Mouse (Mus musculus) forebrain, embryonic 15.5 days (tissue): Measurements from ENCODE around the gene Hsp90ab1. TPM values are rescaled to one million over a fixed set of nuclear protein-coding genes. Genes with fewer than 3 reads are reported as not detected.

Experiments
- ATAC-seq: fragments of 200-750 bp; cut with Nextera tagmentation; replicated peaks from 2 replicates; pipeline ENCODE4 v1.8.0; 2017; ENCODE audit warnings: mild to moderate bottlenecking, moderate TSS enrichment, moderate library complexity
- H3K27ac ChIP-seq: fragments of 300-500 bp; sonication (generic); replicated peaks from 2 replicates; pipeline ENCODE4 v1.5.1; 2015; ENCODE audit warnings: mild to moderate bottlenecking, inconsistent platforms
- H3K27me3 ChIP-seq: fragments of 300-500 bp; sonication (generic); 2 replicates; pipeline ENCODE4 v1.6.1; 2015; ENCODE audit warnings: inconsistent platforms
- H3K36me3 ChIP-seq: fragments of 300-500 bp; sonication (generic); 2 replicates; pipeline ENCODE4 v1.6.1; 2015; ENCODE audit warnings: mild to moderate bottlenecking, inconsistent platforms
- H3K4me1 ChIP-seq: fragments of 300-500 bp; sonication (generic); 2 replicates; pipeline ENCODE4 v1.6.1; 2015; ENCODE audit warnings: inconsistent platforms
- H3K4me2 ChIP-seq: fragments of 300-500 bp; sonication (generic); replicated peaks from 2 replicates; pipeline ENCODE4 v1.6.1; 2015; ENCODE audit warnings: mild to moderate bottlenecking, inconsistent platforms
- H3K4me3 ChIP-seq: fragments of 300-500 bp; sonication (generic); 2 replicates; pipeline ENCODE4 v1.5.1; 2015; ENCODE audit warnings: mild to moderate bottlenecking, inconsistent platforms
- H3K9ac ChIP-seq: fragments of 300-500 bp; sonication (generic); replicated peaks from 2 replicates; pipeline ENCODE4 v1.6.1; 2015; ENCODE audit warnings: mild to moderate bottlenecking, inconsistent platforms
- H3K9me3 ChIP-seq: fragments of 300-500 bp; sonication (generic); 2 replicates; pipeline ENCODE4 v1.6.1; 2016; ENCODE audit warnings: inconsistent platforms
- WGBS: fragments of 180-500 bp; shearing (Covaris S2); methylation state at CpG from one replicate; pipeline ENCODE4 v1.1.7; 2015; ENCODE audit warnings: mixed read lengths; 5-methylcytosine and 5-hydroxymethylcytosine counted together
- polyA plus RNA-seq: library from polyadenylated mRNA; unstranded; fragments of >200 nt; fragmentation: Nextera tagmentation; extraction: Ambion mirVana; gene quantifications from 2 replicates; pipeline ENCODE4 v1.2.1, GENCODE M21; 2015

Gene Hsp90ab1
- polyA plus RNA-seq, 1 experiment from 2014 or later, result 1,627 TPM

GRCm38 (mm10) chr17:45544001-45544872 lies 28.8 kb downstream of the Hsp90ab1 start:
- no peaks in the 10 kb centered on the region for H3K9me3 ChIP-seq
- no peak overlapping the region; the same call in 1 of the 2 replicates for H3K27ac ChIP-seq
- whole genome bisulfite sequencing, result 10% methylated on average over 24 of the region's 24 CpGs
- H3K27me3 ChIP-seq, result peaks cover 9% of the 10 kb centered on the region
- H3K36me3 ChIP-seq, result peaks cover 26% of the 10 kb centered on the region; the same call in 1 of the 2 replicates
- no peak for ATAC-seq
- no peak overlapping the region for H3K4me3 ChIP-seq
- H3K9ac ChIP-seq, result no peak overlapping the region
- peaks cover 48% of the 10 kb centered on the region for H3K4me1 ChIP-seq
- 0 out of 2 replicates have a peak overlapping the region, but pooled peaks have one; percentile 0 for H3K4me2 ChIP-seq

GRCm38 (mm10) chr17:45543115-45543514 lies 30.0 kb downstream of the Hsp90ab1 start:
- 24% methylated on average over 1 of the region's 1 CpGs for WGBS
- ATAC-seq, result no peak

GRCm38 (mm10) chr17:45542705-45543104 lies 30.4 kb downstream of the Hsp90ab1 start:
- no peak for ATAC-seq
- H3K4me2 ChIP-seq, result no peak overlapping the region
- peaks cover 39% of the 10 kb centered on the region for H3K4me1 ChIP-seq
- H3K9me3 ChIP-seq, result no peaks in the 10 kb centered on the region
- H3K4me3 ChIP-seq, result no peak overlapping the region
- H3K36me3 ChIP-seq, result peaks cover 26% of the 10 kb centered on the region; the same call in 1 of the 2 replicates
- no peak overlapping the region for H3K9ac ChIP-seq
- no peak overlapping the region for H3K27ac ChIP-seq
- H3K27me3 ChIP-seq, result peaks cover 9% of the 10 kb centered on the region
- 68% methylated on average over 2 of the region's 2 CpGs for WGBS

More at GRCm38 (mm10) chr17:45543115-45543514, 30.0 kb downstream of the Hsp90ab1 start:
- Histone ChIP-seq H3K36me3 (peaks cover 26% of the 10 kb centered on the region; the same call in 1 of the 2 replicates), H3K4me2 (no peak overlapping the region), H3K27me3 (peaks cover 9% of the 10 kb centered on the region), H3K4me3 (no peak overlapping the region), H3K4me1 (peaks cover 43% of the 10 kb centered on the region), H3K9ac (no peak overlapping the region), H3K9me3 (no peaks in the 10 kb centered on the region), H3K27ac (no peak overlapping the region)

GRCm38 (mm10) chr17:45542129-45542528 lies 30.9 kb downstream of the Hsp90ab1 start:
- Histone ChIP-seq H3K4me3 (no peak overlapping the region), H3K27me3 (peaks cover 8% of the 10 kb centered on the region), H3K9me3 (no peaks in the 10 kb centered on the region), H3K4me1 (peaks cover 33% of the 10 kb centered on the region), H3K9ac (no peak overlapping the region), H3K36me3 (peaks cover 26% of the 10 kb centered on the region; the same call in 1 of the 2 replicates), H3K27ac (no peak overlapping the region), H3K4me2 (no peak overlapping the region)
- 39% methylated on average over 6 of the region's 6 CpGs for WGBS
- ATAC-seq, result no peak

- H3K4me3 ChIP-seq, result no peak overlapping the region
These were observed 33.4 kb downstream of the Hsp90ab1 start for GRCm38 (mm10) chr17:45539664-45540063.

GRCm38 (mm10) chr17:45538394-45538793 lies 34.7 kb downstream of the Hsp90ab1 start:
- Histone ChIP-seq H3K4me1 (peaks cover 14% of the 10 kb centered on the region), H3K27me3 (peaks cover 10% of the 10 kb centered on the region; the same call in 1 of the 2 replicates), H3K27ac (0 out of 2 replicates have a peak overlapping the region, but pooled peaks have one; percentile 17), H3K36me3 (no peaks in the 10 kb centered on the region), H3K4me3 (no peak overlapping the region), H3K9ac (no peak overlapping the region), H3K9me3 (no peaks in the 10 kb centered on the region), H3K4me2 (no peak overlapping the region)
- ATAC-seq, result 0 out of 2 replicates have a peak, but pooled peaks have one; percentile 2
- 61% methylated on average over 4 of the region's 4 CpGs for WGBS

More at GRCm38 (mm10) chr17:45539664-45540063, 33.4 kb downstream of the Hsp90ab1 start:
- Histone ChIP-seq H3K27me3 (peaks cover 8% of the 10 kb centered on the region; the same call in 1 of the 2 replicates), H3K27ac (no peak overlapping the region), H3K36me3 (0 out of 2 replicates have a peak, but pooled peaks cover 4% of the 10 kb centered on the region), H3K4me1 (peaks cover 25% of the 10 kb centered on the region), H3K9me3 (no peaks in the 10 kb centered on the region), H3K4me2 (no peak overlapping the region), H3K9ac (no peak overlapping the region)
- 79% methylated on average over 21 of the region's 21 CpGs for WGBS
- no peak for ATAC-seq

- no peak; the same call in 1 of the 2 replicates for ATAC-seq
- Histone ChIP-seq H3K27ac (peak overlapping the region; percentile 7; the same call in 1 of the 2 replicates), H3K4me2 (no peak overlapping the region), H3K4me1 (peaks cover 14% of the 10 kb centered on the region), H3K36me3 (no peaks in the 10 kb centered on the region), H3K9me3 (no peaks in the 10 kb centered on the region), H3K4me3 (no peak overlapping the region), H3K27me3 (peaks cover 10% of the 10 kb centered on the region; the same call in 1 of the 2 replicates), H3K9ac (no peak overlapping the region)
- 8% methylated on average over 5 of the region's 5 CpGs for WGBS
These were observed 36.8 kb downstream of the Hsp90ab1 start for GRCm38 (mm10) chr17:45536264-45536663.

- no peak for ATAC-seq
- Histone ChIP-seq H3K4me1 (peaks cover 21% of the 10 kb centered on the region), H3K27me3 (peaks cover 10% of the 10 kb centered on the region; the same call in 1 of the 2 replicates), H3K9ac (no peak overlapping the region), H3K4me3 (no peak overlapping the region), H3K27ac (no peak overlapping the region), H3K9me3 (no peaks in the 10 kb centered on the region), H3K4me2 (no peak overlapping the region), H3K36me3 (no peaks in the 10 kb centered on the region)
- WGBS, result 56% methylated on average over 15 of the region's 15 CpGs
These were observed 40.2 kb downstream of the Hsp90ab1 start for GRCm38 (mm10) chr17:45532896-45533295.

- no peak overlapping the region for H3K4me2 ChIP-seq
- H3K27ac ChIP-seq, result peak overlapping the region; percentile 69
- peak; percentile 89 for ATAC-seq
- H3K9ac ChIP-seq, result no peak overlapping the region
- 35% methylated on average over 13 of the region's 13 CpGs for WGBS
- peaks cover 7% of the 10 kb centered on the region for H3K4me1 ChIP-seq
- H3K36me3 ChIP-seq, result no peaks in the 10 kb centered on the region
- H3K27me3 ChIP-seq, result peaks cover 8% of the 10 kb centered on the region; the same call in 1 of the 2 replicates
- no peak overlapping the region for H3K4me3 ChIP-seq
- H3K9me3 ChIP-seq, result no peaks in the 10 kb centered on the region
These were observed 42.7 kb downstream of the Hsp90ab1 start for GRCm38 (mm10) chr17:45530346-45530782.

- H3K9ac ChIP-seq, result no peak overlapping the region
- H3K9me3 ChIP-seq, result no peaks in the 10 kb centered on the region
- WGBS, result 17% methylated on average over 5 of the region's 5 CpGs
- no peaks in the 10 kb centered on the region for H3K36me3 ChIP-seq
- H3K4me1 ChIP-seq, result peaks cover 20% of the 10 kb centered on the region
- no peaks in the 10 kb centered on the region for H3K27me3 ChIP-seq
- H3K4me2 ChIP-seq, result no peak overlapping the region
- ATAC-seq, result no peak
- no peak overlapping the region for H3K27ac ChIP-seq
- no peak overlapping the region for H3K4me3 ChIP-seq
These were observed 46.5 kb downstream of the Hsp90ab1 start for GRCm38 (mm10) chr17:45526571-45526970.

GRCm38 (mm10) chr17:45524961-45525360 lies 48.1 kb downstream of the Hsp90ab1 start:
- no peaks in the 10 kb centered on the region for H3K36me3 ChIP-seq
- H3K4me3 ChIP-seq, result no peak overlapping the region
- H3K4me2 ChIP-seq, result no peak overlapping the region
- 55% methylated on average over 4 of the region's 4 CpGs for WGBS
- H3K9ac ChIP-seq, result no peak overlapping the region
- peaks cover 13% of the 10 kb centered on the region for H3K4me1 ChIP-seq
- no peaks in the 10 kb centered on the region for H3K9me3 ChIP-seq
- no peak overlapping the region for H3K27ac ChIP-seq
- ATAC-seq, result no peak
- no peaks in the 10 kb centered on the region for H3K27me3 ChIP-seq

GRCm38 (mm10) chr17:45523263-45523662 lies 49.8 kb downstream of the Hsp90ab1 start, which contains the start of gene Tcte1:
Gene Tcte1, plus strand, starts transcription at chr17:45523434.
- Histone ChIP-seq H3K9me3 (no peaks in the 10 kb centered on the region), H3K4me2 (peak within 1 kb of the TSS; percentile 67)
- under 1% methylated on average over 21 of the region's 21 CpGs for WGBS

More at GRCm38 (mm10) chr17:45523263-45523662, 49.8 kb downstream of the Hsp90ab1 start, which contains the start of gene Tcte1:
- Histone ChIP-seq H3K27me3 (no peaks in the 10 kb centered on the region), H3K27ac (no peak within 1 kb of the TSS), H3K36me3 (no peaks in the 10 kb centered on the region), H3K4me1 (peaks cover 13% of the 10 kb centered on the region), H3K9ac (peak within 1 kb of the TSS; percentile 48), H3K4me3 (peak within 1 kb of the TSS; percentile 39)
- peak; percentile 81 for ATAC-seq
